Mouse (Mus musculus) G1E (cell line): ENCODE measurements around the gene Pcbp3.

Source experiments
- GATA1 ChIP-seq: IDR thresholded peaks from 2 replicates; pipeline ENCODE4 v1.6.1; 2012; ENCODE audit warnings: borderline replicate concordance, low read length, inconsistent platforms, mixed read lengths
- TAL1 ChIP-seq: conservative IDR thresholded peaks from 2 replicates; pipeline ENCODE4 v1.6.1; 2012; ENCODE audit warnings: low read depth, low read length, inconsistent platforms, mixed read lengths

GRCm38 (mm10) chr10:76721216-76721615, 240.5 kb downstream of the Pcbp3 start:
- TF ChIP-seq TAL1 (no peak), GATA1 (no peak)
